Mouse (Mus musculus): ENCODE data around the gene Cog6.

- no peak for TF ChIP-seq CTCF (IDR thresholded peaks at IDR 0.05; ENCODE audit: extremely low read depth, insufficient read depth, low read length)
- no peak for TF ChIP-seq POLR2A (IDR thresholded peaks at IDR 0.05; ENCODE audit: extremely low read depth, insufficient read depth, low read length)
Observed at GRCm38 (mm10) chr3:52931956-52932355, 85.1 kb downstream of the Cog6 start.

Data from cortical plate, adult 2 months (tissue).